Mouse (Mus musculus) G1E (cell line): Measurements from ENCODE around the gene Tcerg1l. TPM values are rescaled to one million over a fixed set of nuclear protein-coding genes. Genes with fewer than 3 reads are reported as not detected.

Experiments
- ATAC-seq: 2 replicates; pipeline ENCODE4 v1.8.0; 2016; ENCODE audit warnings: mild to moderate bottlenecking; ENCODE audit not compliant: insufficient number of reproducible peaks, poor library complexity, low FRiP score, severe bottlenecking; ENCODE audit errors: extremely low read depth
- DNase-seq: peaks from one replicate; pipeline ENCODE4 v3.0.0; 2012; ENCODE audit warnings: low spot score
- H3K27me3 ChIP-seq: 2 replicates; pipeline ENCODE4 v1.6.1; 2012; ENCODE audit warnings: mild to moderate bottlenecking, low read length, inconsistent platforms; ENCODE audit not compliant: insufficient read depth
- H3K36me3 ChIP-seq: replicated peaks from 2 replicates; pipeline ENCODE3; 2012; ENCODE audit warnings: mild to moderate bottlenecking, inconsistent platforms
- H3K4me1 ChIP-seq: 2 replicates; pipeline ENCODE4 v1.6.1; 2012; ENCODE audit warnings: low read depth, low read length, inconsistent platforms, mixed read lengths; ENCODE audit not compliant: insufficient read depth
- H3K4me3 ChIP-seq: 2 replicates; pipeline ENCODE4 v1.5.1; 2012; ENCODE audit warnings: low read depth, mild to moderate bottlenecking, inconsistent platforms, low read length, moderate library complexity, mixed read lengths
- H3K9me3 ChIP-seq: replicated peaks from 2 replicates; pipeline ENCODE4 v1.6.1; 2012; ENCODE audit warnings: inconsistent platforms
- CTCF ChIP-seq: IDR thresholded peaks from 2 replicates; pipeline ENCODE4 v1.5.1; 2012; ENCODE audit warnings: low read depth, low read length, inconsistent platforms, mixed read lengths
- GATA1 ChIP-seq: IDR thresholded peaks from 2 replicates; pipeline ENCODE4 v1.6.1; 2012; ENCODE audit warnings: borderline replicate concordance, low read length, inconsistent platforms, mixed read lengths
- GATA2 ChIP-seq: IDR thresholded peaks from 2 replicates; pipeline ENCODE4 v1.6.1; 2012; ENCODE audit warnings: low read depth, low read length, inconsistent platforms, borderline replicate concordance
- POLR2AphosphoS5 ChIP-seq: IDR thresholded peaks from 2 replicates; pipeline ENCODE4 v1.6.1; 2012; ENCODE audit warnings: low read depth, low read length, inconsistent platforms; ENCODE audit not compliant: insufficient replicate concordance
- TAL1 ChIP-seq: conservative IDR thresholded peaks from 2 replicates; pipeline ENCODE4 v1.6.1; 2012; ENCODE audit warnings: low read depth, low read length, inconsistent platforms, mixed read lengths
- polyA plus RNA-seq: library from polyadenylated mRNA; stranded (reverse); fragments of >175 nt; gene quantifications from 2 replicates; pipeline ENCODE4 v1.2.3, GENCODE M21; 2012
- total RNA-seq, 2 experiments: library from RNA; stranded (forward) in 1 of 2; stranded (reverse) in 1 of 2; fragments of 200-1000 nt in 1 of 2; fragments of >200 nt in 1 of 2; fragmentation: Nextera tagmentation in 1 of 2; gene quantifications; 2 replicates each; pipeline ENCODE4 v1.2.3; 2014 to 2017

The Tcerg1l gene
- total and polyA plus RNA-seq, 3 experiments = 0.11 TPM; not detected in 2

DNA sequence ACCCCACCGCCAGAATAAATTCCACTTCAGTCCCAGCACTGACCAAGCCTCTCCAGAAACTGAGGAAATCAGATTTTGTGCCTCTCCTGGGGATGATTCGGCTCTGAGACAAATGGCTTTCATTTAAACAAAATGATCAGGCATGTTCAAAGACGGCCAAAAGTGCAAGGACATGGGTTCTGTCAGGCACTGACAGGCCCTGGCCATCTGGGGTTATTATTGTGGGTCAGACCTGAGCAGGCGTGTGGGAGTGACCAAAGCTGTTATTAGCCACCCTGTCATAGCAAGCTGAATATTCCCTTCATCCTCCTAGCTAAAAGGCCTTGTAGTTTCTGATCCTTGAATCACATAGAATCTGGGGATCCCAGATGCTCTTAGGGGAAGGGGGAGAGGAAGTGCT, 174.6 kb downstream of the Tcerg1l start:
- no peak for ATAC-seq

DNA sequence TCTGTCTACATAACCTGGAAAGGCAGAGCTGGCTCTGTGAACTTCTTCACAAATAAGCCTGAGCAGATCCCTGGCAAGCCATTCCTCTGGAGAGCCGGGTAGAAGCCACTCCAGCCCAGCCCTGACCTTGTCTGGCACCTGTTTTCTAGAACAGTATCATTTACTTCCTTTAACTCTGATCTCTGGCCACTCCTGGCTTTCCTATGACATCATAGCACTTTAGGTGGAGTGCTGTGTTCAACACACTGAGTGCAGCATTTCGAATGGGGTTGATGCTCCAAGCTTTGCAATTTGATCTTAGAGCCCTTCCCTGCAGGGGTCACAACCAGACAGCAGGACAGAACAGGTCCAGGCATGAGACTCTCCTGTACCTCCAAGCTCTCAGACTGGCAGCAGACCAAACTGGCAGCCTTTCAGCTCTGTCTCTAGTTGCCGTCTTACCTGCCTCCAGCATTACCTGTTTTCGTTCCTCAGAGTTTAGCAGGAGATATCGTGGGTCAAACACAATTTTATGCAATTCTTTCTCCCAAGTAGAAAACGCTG, 179.9 kb downstream of the Tcerg1l start:
- TF ChIP-seq GATA1 (no peak), CTCF (no peak)
- DNase-seq = no peak
- no peaks in the 10 kb centered on the region for H3K27me3 ChIP-seq
- peaks cover 72% of the 10 kb centered on the region for H3K9me3 ChIP-seq
- H3K36me3 ChIP-seq = no peaks in the 10 kb centered on the region
- no peak overlapping the region for H3K4me3 ChIP-seq
- ATAC-seq = no peak
- H3K4me1 ChIP-seq = no peaks in the 10 kb centered on the region

More for the DNA sequence above, 174.6 kb downstream of the Tcerg1l start:
- no peaks in the 10 kb centered on the region for H3K36me3 ChIP-seq
- TF ChIP-seq POLR2AphosphoS5 (no peak), CTCF (no peak), GATA2 (no peak), GATA1 (no peak), TAL1 (no peak)
- no peaks in the 10 kb centered on the region for H3K4me1 ChIP-seq
- H3K27me3 ChIP-seq = no peaks in the 10 kb centered on the region
- peaks cover 60% of the 10 kb centered on the region for H3K9me3 ChIP-seq
- no peak for DNase-seq
- H3K4me3 ChIP-seq = no peak overlapping the region

DNA sequence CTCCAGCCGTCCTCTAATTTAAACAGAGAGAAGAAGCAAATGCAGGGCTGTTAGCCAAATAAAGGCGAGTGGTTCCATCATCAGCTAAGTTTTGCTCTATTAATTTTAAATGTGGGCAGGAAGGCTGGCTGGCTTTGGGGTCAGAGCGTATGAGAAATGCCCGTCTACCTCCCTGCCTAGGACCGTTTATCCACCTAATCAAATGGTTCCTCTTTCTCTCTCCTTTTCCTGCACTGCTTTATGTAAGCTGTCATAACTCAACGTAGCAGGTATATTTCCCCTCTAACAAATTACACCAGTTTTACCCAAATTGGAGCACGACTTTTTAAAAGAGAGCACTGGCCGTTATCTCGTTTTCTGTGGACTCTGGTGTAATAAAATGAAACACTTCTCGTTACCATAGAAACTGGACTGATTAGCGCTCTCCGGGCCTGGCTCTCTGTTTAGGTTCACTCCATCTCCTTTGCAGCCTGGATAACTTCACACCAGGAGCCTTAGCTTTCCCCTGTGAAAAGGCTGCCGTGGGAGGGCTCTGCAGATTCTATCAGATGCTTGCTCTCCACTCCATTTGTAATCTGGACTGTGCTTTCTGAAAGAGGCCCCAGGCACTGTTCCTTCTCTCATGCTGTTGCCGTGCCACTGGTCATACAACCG, 182.2 kb downstream of the Tcerg1l start:
- H3K27me3 ChIP-seq = no peaks in the 10 kb centered on the region
- no peak overlapping the region for H3K4me3 ChIP-seq
- H3K9me3 ChIP-seq = peaks cover 67% of the 10 kb centered on the region
- TF ChIP-seq GATA1 (no peak), POLR2AphosphoS5 (no peak), TAL1 (no peak), GATA2 (no peak), CTCF (no peak)
- DNase-seq (no peak), ATAC-seq (no peak)
- no peaks in the 10 kb centered on the region for H3K4me1 ChIP-seq
- H3K36me3 ChIP-seq = no peaks in the 10 kb centered on the region

DNA sequence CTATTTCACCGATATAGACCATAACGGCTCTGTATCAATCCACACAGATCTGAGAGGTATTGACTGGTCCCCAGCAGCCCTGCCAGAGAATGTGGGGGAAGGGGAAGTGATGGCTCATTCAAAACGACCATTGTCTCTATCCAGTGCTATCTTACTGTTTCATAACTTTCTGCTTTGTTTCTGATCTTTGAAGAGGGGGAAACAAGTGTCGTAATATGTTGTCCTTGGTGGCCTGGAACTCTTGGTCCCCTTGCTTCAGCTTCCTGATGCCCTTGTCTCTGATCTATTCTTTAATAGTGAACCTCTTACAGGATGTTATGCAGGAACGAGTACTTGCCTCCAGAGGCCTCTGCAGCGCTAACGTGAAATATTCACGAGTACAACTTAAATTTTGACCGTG, 182.8 kb downstream of the Tcerg1l start:
- no peaks in the 10 kb centered on the region for H3K36me3 ChIP-seq
- TF ChIP-seq POLR2AphosphoS5 (no peak), GATA2 (no peak)
- ATAC-seq (no peak), DNase-seq (no peak)
- H3K9me3 ChIP-seq = peaks cover 68% of the 10 kb centered on the region
- no peak overlapping the region for H3K4me3 ChIP-seq
- no peaks in the 10 kb centered on the region for H3K4me1 ChIP-seq
- H3K27me3 ChIP-seq = no peaks in the 10 kb centered on the region

DNA sequence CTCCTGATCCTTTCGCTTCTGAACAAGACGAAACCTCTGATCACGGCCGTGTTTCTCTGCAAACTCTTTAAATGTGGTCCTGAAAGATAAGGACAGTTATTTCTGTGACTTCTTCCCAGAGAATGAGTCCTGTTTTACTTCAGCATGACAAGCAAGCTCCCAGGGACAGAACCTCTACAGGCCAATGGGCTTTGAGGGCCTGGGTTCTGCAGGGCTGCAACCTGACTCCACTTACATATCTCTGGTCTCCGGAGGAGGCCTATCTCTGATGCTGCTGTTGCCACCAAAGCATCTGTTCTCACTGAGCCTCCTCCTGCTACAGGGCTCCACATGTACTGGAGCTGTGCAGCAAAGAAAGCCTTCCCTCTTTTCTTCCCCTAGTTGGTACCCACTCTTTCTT, 187.8 kb downstream of the Tcerg1l start:
- Histone ChIP-seq H3K4me3 (no peak overlapping the region), H3K4me1 (no peaks in the 10 kb centered on the region), H3K36me3 (no peaks in the 10 kb centered on the region), H3K9me3 (peaks cover 76% of the 10 kb centered on the region), H3K27me3 (no peaks in the 10 kb centered on the region)
- DNase-seq (no peak), ATAC-seq (no peak)
- TF ChIP-seq POLR2AphosphoS5 = no peak
- no peak for TF ChIP-seq GATA1
- TF ChIP-seq TAL1 = no peak
- TF ChIP-seq CTCF = no peak
- TF ChIP-seq GATA2 = no peak

DNA sequence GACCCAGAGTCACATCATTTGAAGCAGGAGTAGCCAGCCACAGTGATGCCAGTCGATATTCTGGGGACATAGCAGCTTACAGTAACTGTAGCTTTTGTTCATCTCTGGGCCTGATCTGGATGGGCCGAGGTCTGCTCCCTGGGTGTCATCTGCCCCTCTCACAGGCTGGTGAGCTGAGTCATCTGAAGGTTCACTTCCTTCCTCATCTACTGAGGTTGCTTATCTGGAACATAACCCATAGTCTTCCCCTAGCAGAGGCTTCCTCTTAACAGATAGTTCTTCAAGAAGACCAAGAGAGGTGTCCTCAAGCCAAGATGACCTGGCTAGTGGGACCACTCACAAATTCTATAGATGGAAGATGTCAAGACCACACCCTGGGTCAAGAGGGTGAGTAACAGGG, 192.4 kb downstream of the Tcerg1l start:
- no peaks in the 10 kb centered on the region for H3K36me3 ChIP-seq
- H3K4me3 ChIP-seq = no peak overlapping the region
- peaks cover 90% of the 10 kb centered on the region for H3K9me3 ChIP-seq
- no peaks in the 10 kb centered on the region for H3K4me1 ChIP-seq
- TF ChIP-seq CTCF (no peak), POLR2AphosphoS5 (no peak), GATA2 (no peak)
- no peak for ATAC-seq
- H3K27me3 ChIP-seq = no peaks in the 10 kb centered on the region
- DNase-seq = no peak

DNA sequence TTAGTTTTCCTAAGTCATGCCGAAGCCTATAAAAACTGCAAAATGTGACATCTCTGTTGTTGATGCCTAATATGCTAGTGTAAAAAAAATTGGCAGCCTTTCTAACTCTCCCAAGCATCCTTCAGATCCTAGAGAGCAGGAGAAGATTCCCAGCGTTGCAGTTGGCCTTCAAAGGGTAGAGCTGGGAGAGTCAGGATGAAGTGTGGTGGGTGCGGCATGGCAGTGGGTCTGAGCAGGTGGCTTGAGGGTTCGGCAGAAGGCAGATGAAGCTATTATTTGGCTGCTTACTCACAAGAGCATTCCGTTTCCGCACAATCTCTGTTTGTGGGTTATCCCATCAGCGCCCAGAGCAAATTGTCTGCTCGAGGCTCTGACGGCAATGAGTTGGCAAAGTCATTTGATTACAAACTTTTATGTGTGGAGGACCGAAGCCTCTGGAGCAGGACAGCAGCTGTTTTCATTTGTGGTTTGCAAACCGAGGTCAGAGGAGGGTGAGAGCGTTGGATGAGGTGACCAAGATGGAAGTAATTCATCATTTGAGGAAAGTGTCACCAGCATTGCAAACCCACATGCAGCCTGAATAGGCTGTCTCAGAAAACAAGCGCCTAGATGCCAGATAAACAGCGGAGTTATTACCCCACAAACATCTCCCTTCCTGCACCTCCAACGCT, 195.2 kb downstream of the Tcerg1l start:
- no peak for ATAC-seq
- TF ChIP-seq POLR2AphosphoS5 = no peak
- no peak for TF ChIP-seq GATA2
- no peak for TF ChIP-seq CTCF
- no peak for TF ChIP-seq GATA1
- TF ChIP-seq TAL1 = no peak
- H3K4me1 ChIP-seq = no peaks in the 10 kb centered on the region
- DNase-seq = no peak
- H3K36me3 ChIP-seq = no peaks in the 10 kb centered on the region
- H3K27me3 ChIP-seq = no peaks in the 10 kb centered on the region
- no peak overlapping the region for H3K4me3 ChIP-seq
- H3K9me3 ChIP-seq = peaks cover 83% of the 10 kb centered on the region
